Mouse (Mus musculus) kidney, adult 2 months (tissue): ENCODE measurements at regions not wholly inside any gene's neighbourhood (a gene's known extent, or its start where the extent isn't known, plus 50 kb on each side); places are given as distances from the start of the nearest gene placed in this dataset.

ENCODE experiments used
- CTCF ChIP-seq: fragments of 200-500 bp; conservative IDR thresholded peaks from 2 replicates; pipeline ENCODE4 v1.5.1; 2011; ENCODE audit warnings: low read depth, mild to moderate bottlenecking, control low read depth, low read length, moderate library complexity, mixed read lengths; ENCODE audit not compliant: insufficient read depth, insufficient read length
- POLR2A ChIP-seq: fragments of 200-500 bp; IDR thresholded peaks from one replicate; pipeline ENCODE4 v1.6.1; 2011; ENCODE audit warnings: low read depth, low read length, control low read depth

DNA sequence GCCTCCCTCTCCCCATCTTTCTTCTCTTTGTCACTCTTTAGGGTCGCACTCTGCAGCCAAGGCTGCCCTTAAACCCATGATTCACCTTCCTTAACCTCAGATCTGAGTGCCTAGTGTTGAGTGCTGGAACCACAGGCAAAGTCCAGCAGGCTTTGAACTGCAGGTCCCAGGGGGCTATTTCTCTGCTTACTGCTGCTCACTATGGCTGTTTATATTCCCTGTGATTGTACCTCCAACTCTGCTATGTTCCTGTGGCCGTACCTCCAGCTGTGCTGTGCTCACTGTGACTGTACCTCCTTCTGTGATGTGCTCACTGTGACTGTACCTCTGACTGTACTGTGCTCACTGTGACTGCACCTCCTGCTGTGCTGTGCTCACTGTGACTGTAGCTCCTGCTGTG, 124.1 kb upstream of the Cryz start:
- TF ChIP-seq CTCF (no peak), POLR2A (no peak)
